Mouse (Mus musculus) left cerebral cortex, adult 18-20 months (tissue): ENCODE measurements around the gene Spata17. TPM values are rescaled to one million over a fixed set of nuclear protein-coding genes. Genes with fewer than 3 reads are reported as not detected.
"Not testable (repeated sequence)": the region's sequence is repeated elsewhere in the genome, so short reads cannot be mapped to it uniquely, and the experiment has no call there.

ENCODE experiments used
- DNase-seq, 2 experiments: peaks; one replicate each; pipeline ENCODE4 v3.0.0; 2021 to 2022; ENCODE audit warnings: low spot score in 2 of 2, mixed read lengths in 1 of 2
- total RNA-seq, 2 experiments: library from RNA; stranded (reverse); gene quantifications; 2 replicates each; pipeline ENCODE4 v1.2.3; 2021

The Spata17 gene
- total RNA-seq, 2 experiments from 2014 or later: 0.54 to 0.56 TPM

DNA sequence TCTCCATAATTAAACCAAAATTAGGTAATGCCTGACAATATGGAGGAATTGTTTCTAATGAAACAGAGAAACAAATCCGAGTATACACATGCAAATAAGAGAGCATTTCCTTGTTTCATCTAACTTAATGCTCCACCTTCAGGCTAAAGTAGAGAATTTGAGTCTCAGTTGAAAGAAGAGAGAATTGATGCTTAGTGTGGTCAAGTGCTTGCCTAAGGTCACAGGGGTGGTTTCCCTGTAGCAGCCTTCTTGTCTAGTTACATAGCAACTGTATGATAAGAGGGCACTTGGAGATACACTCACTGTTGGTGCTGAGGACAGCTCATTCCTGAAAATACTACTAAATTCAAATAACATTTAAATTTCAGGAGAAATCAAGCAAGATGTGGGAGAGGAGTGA is 36.7 kb downstream of the Spata17 start:
- no peak for DNase-seq

- DNase-seq: no peak
Measured at GRCm38 (mm10) chr1:187175991-187176390, 39.3 kb downstream of the Spata17 start.

GRCm38 (mm10) chr1:187170361-187170760 is 44.9 kb downstream of the Spata17 start:
- no peak for DNase-seq

GRCm38 (mm10) chr1:187169646-187170045 is 45.6 kb downstream of the Spata17 start:
- no peak for DNase-seq

GRCm38 (mm10) chr1:187163571-187163970 is 51.7 kb downstream of the Spata17 start:
- no peak for DNase-seq

GRCm38 (mm10) chr1:187155658-187156057 is 59.6 kb downstream of the Spata17 start:
- DNase-seq: no peak

GRCm38 (mm10) chr1:187153681-187154080 is 61.6 kb downstream of the Spata17 start:
- DNase-seq: no peak

DNA sequence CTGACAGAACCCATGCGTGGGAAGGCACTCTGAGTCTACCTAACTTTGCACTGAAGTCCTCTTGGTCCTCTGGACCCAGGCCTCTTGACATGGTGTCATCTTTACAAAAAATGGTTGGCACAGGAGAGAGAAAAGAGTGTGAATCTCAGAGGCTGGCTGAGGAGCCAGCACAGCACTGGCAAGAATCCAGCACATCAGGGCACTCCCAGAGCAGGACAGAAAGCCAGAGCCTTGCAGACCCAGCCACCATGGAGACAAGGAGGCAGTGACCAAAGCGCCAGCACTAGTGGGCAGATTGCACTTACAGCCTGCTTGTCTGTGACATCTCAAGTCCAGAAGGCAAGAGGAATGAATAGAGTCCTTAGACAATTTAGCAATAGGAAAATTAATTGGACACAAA is 62.7 kb downstream of the Spata17 start:
- DNase-seq: no peak

- no peak for DNase-seq
Measured at GRCm38 (mm10) chr1:187142984-187143383, 72.3 kb downstream of the Spata17 start.

GRCm38 (mm10) chr1:187137426-187137825 is 77.8 kb downstream of the Spata17 start:
- DNase-seq: peak; percentile 55 to 64

GRCm38 (mm10) chr1:187135887-187136286 is 79.4 kb downstream of the Spata17 start:
- no peak for DNase-seq

- no peak for DNase-seq
Measured at GRCm38 (mm10) chr1:187133841-187134240, 81.4 kb downstream of the Spata17 start.

GRCm38 (mm10) chr1:187132348-187132747 is 82.9 kb downstream of the Spata17 start:
- DNase-seq: no peak

- DNase-seq: not testable (repeated sequence)
Measured at GRCm38 (mm10) chr1:187127548-187127947, 87.7 kb downstream of the Spata17 start.

DNA sequence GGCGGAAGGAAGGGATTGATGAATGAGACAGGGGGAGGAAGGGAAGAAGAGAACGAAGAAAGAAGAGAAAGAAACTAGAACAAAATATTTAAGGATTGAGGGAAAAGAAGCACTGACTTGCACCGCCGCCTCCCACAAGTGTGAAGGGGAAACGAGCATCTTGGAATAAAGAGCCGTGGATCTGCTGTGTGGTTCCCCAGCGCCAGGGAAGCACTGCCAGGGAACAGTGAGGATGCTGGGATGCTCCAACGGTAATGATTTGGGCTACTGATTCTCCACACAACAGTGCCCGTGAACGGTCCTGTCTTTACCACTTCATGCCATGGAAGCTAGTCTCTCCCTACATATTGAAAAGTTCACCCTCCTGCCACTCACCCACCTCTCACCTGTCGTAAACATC is 89.5 kb downstream of the Spata17 start:
- DNase-seq: peak; percentile 30 to 34

GRCm38 (mm10) chr1:187124967-187125366 is 90.3 kb downstream of the Spata17 start:
- no peak for DNase-seq

- peak; percentile 52 to 65 for DNase-seq
Measured at GRCm38 (mm10) chr1:187119300-187119699, 96.0 kb downstream of the Spata17 start.

- no peak for DNase-seq
Measured at GRCm38 (mm10) chr1:187118108-187118507, 97.2 kb downstream of the Spata17 start.

DNA sequence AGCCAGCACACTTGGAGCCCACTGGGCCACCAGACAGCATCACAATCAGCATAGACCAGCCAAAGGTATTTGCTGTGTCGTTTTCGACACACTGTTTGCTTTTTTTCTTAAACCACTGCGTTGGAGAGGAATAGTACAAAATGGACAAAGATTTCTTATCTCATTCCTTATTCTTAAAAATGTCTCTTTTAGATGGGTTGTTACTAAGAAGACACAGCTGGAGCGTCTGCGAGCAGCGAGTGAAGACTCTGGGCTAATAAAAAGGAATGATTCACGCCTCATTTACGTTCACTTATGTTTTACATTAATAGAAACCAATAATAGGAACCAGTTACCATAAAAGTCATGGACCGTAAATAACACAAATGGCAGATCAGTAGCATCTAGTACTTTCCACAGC is 101.5 kb downstream of the Spata17 start:
- no peak for DNase-seq

GRCm38 (mm10) chr1:187102130-187102529 is 113.1 kb downstream of the Spata17 start:
- DNase-seq: no peak

- no peak for DNase-seq
Measured at GRCm38 (mm10) chr1:187101202-187101601, 114.1 kb downstream of the Spata17 start.

- peak in 1 of 2 experiments; percentile 10 for DNase-seq
Measured at GRCm38 (mm10) chr1:187100624-187101023, 114.6 kb downstream of the Spata17 start.

DNA sequence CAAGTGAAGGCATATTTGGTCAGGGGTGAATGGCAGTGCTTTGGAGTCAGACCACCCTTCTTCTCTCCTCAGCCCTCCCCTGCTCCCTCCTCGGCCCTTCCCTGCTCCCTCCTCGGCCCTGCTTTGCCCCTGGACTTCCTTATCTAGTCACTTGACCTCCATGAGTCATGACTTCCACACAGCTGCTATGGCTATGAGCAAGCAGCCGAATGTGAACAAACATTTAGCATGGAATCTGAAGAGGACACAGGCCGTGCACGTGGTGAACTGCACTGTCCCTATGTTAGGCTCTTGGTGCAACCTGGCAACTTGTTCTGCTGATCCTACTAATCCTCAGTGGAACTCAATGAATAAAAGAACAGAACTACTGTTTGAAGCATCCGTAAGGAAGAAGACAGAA is 117.0 kb downstream of the Spata17 start:
- DNase-seq: no peak

DNA sequence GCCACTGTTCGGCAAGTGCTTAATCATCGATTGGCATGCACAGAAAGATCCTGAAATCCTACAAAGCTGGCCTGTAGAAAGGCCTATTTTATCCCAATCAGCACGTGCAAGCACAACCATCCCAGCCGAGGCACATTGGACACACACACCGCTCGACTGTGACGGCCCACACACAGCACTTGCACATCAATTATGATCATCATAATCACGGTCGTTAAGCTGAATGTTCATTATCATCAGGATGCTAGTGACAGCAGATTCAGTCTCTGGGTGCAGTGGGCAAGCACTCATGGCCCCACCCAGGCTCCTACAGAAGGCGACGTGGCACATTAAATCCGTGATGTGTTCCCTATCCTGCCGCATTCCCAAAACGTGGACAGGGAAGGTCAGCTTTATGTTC is 122.7 kb downstream of the Spata17 start:
- no peak for DNase-seq
